Mouse (Mus musculus) kidney, postnatal 14 days (tissue): ENCODE measurements at regions not wholly inside any gene's neighbourhood (a gene's known extent, or its start where the extent isn't known, plus 50 kb on each side); places are given as distances from the start of the nearest gene placed in this dataset.

Experiments used
- DNase-seq: peaks from one replicate; pipeline ENCODE4 v3.0.0; 2022; ENCODE audit warnings: mixed read lengths

DNA sequence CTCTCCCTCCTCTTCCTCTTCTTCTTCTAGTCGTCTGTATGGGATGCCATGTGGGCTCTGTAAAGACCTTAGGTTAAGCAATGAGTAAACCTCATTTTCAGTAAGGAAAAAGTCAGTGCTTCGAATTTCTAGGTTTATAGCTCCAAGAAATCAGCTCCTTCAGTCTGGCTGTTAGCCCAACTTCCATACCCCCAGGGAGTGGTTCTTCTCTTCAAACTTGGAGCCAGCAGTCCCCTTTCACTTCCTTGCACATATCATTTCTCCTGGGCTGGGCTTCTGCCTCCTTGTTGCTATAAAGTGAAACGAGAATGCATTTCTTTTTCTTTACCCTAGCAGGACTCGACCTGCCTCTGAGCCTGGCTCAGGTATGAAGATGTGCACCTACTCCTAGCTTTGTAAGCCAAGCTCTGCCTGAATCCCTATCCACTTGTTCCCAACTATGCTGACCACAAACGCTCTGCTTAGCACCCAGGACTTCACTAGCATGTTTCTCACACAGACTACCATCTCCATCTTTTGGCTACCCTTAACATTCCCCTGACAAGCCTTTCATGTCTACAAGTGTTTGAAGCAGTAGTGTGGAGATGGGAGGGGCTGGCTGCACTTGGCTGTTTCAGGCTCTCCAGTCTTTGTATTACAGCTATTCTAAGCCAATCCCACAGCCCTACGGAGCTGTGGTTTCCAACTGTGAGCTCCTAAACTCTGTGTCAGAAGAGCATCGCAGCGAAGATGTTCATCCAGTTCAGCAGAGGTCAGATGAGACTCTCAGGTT is 243.8 kb upstream of the Tprg start:
- no peak for DNase-seq

- no peak for DNase-seq
Observed at GRCm38 (mm10) chr16:25044637-25045036, 242.0 kb upstream of the Tprg start.

- DNase-seq = no peak
Observed at GRCm38 (mm10) chr16:25047726-25048125, 238.9 kb upstream of the Tprg start.

DNA sequence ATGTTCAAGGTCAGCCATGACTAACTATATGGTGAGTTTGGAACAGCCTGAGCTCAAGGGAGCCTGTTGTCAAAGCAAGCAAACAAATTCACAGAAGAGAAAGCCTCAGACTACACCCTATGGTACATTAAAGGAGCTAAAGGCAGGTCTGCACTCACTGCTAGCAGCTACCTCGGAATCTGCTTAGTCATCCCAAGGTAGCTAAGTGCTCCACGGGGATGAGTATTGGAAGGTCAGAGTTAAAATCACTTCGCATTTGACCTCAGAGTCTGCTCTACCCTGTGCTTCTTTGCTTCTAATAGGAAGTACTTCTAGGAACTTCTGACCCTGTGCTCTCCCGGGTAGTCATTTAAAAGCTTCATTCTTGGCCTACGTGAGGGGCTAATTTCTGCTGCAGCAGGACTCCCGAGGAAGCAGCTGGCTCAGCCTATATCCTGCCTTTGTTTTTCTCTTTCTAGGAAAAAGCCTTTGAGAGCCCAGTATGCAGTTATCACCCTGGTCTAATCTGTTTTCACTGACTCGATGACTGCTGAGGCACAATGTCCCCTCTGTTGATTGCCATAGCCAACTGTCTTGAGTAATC is 236.6 kb upstream of the Tprg start:
- peak; percentile 51 for DNase-seq

GRCm38 (mm10) chr16:25051044-25051443 is 235.6 kb upstream of the Tprg start:
- no peak for DNase-seq

DNA sequence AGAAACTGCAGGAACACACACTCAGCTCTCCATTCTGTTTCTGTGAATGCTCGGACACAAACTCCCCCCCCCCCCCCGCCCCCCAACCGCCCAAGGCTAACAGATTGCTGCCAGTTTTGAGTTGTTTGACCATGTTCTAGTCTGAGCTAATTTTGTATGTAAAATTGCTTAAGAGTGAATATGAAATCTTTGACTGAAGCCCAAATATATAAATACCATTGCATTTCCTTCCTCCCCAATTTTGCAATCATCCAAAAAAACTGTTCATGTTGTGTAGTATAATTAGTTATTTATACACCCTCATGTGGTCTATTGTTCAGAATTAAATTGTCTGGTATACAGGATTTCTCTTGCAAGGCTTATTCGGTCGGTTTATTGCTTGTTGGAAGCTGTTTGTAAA is 234.2 kb upstream of the Tprg start:
- no peak for DNase-seq

- no peak for DNase-seq
Observed at GRCm38 (mm10) chr16:25052917-25053343, 233.7 kb upstream of the Tprg start.

GRCm38 (mm10) chr16:25054304-25054703 is 232.3 kb upstream of the Tprg start:
- no peak for DNase-seq

- no peak for DNase-seq
Observed at GRCm38 (mm10) chr16:25055376-25055775, 231.2 kb upstream of the Tprg start.

DNA sequence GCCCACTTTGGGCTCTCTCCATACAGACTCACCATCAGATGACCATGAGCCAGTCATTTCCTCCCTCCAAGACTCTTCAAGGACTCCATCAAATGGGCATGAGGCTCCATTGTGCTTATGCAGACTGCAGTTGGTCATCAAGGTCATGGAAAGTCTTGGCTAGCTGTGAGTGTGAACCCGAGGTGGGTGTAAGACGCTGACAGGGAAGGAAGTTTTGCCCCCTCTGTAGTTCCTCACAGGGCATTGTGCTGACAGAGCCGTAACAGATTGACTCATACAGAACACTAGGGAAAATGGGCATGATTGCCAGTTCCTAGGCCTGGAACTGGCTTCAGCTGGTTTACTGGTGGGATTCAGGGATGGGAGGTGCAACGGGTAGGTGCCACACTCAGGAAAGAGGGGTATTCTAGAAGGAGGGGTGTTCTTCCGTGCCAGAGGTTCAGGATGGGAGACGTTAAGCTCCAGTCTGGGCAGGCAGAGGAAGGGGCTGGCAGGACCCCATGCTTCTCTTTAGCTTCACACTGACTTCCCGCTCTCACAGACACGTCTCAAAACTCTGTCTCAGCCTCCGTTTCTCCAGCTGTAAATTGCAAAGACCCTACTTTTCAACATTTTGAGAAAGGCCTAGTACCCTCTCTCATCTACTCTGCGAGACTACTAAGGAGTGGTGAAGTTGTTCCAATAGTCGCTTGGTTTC is 228.4 kb upstream of the Tprg start:
- no peak for DNase-seq

- peak; percentile 99 for DNase-seq
Observed at GRCm38 (mm10) chr16:25058812-25059501, 227.7 kb upstream of the Tprg start.

- DNase-seq = no peak
Observed at GRCm38 (mm10) chr16:25059504-25059992, 227.1 kb upstream of the Tprg start.

DNA sequence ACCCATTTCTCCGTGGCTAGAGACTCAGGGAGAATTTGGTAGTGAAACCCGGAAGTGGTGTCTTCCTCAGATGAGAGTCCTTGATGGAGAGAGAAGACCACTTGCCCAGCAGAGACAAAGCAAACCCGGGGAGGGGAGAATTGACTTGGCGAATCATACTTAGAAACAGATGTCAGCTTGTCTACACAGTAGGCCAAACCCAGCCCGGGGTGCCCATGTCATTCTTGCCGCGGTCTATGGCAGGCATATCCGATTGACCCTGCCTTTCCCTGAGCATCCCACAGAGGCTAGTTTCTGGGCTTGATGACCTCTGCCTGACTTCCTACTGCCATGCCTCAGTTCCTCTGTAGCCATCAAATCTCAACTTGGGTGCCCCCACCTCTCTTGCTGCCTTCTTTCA is 226.4 kb upstream of the Tprg start:
- DNase-seq = no peak

- DNase-seq = no peak
Observed at GRCm38 (mm10) chr16:25061631-25062030, 225.0 kb upstream of the Tprg start.

DNA sequence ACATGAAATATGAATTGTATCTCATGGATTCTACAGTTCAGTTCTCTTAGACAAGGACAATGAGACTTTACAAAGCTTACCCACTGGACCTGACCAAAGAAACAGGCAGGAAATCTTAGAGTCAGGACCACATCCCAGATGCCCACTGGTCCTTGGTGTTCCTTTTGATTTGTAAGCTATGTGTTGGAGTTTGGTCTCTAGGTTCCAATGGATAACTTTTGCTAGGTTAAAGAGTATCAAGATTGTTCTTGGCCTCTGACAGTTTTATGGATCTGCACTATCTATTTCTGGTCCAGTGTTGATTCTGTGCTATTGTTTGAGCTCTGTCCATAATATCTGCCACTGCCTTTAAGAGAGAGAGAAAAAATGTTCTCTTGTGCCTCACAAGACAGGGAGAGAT is 222.6 kb upstream of the Tprg start:
- DNase-seq = no peak

GRCm38 (mm10) chr16:25064538-25064937 is 222.1 kb upstream of the Tprg start:
- peak; percentile 90 for DNase-seq

- peak; percentile 58 for DNase-seq
Observed at GRCm38 (mm10) chr16:25066822-25067221, 219.8 kb upstream of the Tprg start.

DNA sequence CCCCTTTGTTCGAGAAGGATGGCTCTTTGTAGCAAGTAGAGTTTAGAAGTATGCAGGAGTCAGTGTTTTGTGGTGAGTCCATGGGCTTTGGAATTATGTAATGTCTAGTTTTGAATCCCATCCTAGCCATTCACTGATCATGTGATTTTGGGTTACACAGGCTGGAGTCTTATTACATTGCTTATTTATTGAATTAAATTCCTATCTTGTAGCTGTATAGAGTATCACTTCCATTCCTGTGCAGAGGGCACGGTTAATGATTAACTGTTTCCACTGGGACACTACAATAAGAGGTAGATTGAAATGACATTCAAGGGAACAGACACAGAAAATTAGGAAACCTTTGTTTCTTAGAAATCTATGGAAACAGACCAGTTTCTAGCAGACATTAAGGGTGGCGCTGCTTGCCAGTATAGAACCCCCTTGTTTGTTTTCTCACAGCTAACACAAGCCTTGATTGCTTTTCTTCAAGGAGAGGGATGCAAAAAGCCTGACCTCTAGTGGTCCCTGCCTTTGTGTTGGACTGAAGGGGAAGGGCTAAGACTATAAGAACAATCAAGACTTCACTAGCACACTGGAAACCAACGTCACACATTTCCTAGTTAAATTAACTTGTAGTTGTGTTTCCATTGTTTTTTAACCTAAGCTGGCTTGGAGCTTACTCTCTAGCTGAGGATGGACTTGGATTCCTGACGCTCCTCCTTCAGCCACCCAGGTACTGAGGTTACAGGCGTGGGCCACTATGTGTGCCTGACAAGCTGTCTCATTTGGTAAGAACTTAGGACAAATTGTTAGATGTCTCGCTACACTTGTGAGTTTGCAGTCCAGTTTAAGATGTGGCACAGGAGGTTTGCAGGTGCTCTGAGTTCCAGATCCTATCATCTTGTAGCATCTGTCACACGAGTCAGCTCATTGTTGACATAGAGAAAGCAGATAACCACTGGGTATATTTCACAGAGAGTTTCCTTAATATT is 219.1 kb upstream of the Tprg start:
- peak; percentile 53 for DNase-seq

GRCm38 (mm10) chr16:25080811-25081210 is 205.8 kb upstream of the Tprg start:
- no peak for DNase-seq

DNA sequence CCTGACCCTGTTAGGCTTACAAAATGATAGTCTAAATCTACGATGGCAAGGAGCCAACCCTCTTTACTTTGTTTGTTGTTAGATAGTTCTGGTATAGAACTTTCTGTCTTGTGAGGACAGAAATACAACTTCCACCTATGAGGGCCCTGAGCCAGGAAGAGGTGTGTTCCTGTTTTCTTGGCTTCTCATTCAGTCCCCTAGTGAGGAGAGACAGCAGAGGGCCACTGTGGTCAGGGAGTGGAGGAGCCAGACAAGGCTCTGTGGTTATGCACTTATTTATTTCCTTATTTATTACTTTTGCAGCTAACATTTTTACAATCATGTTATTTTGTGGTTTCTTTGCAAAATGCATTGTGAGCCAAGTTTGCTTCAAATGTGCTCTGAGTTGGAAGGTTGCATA is 202.9 kb upstream of the Tprg start:
- DNase-seq = no peak

DNA sequence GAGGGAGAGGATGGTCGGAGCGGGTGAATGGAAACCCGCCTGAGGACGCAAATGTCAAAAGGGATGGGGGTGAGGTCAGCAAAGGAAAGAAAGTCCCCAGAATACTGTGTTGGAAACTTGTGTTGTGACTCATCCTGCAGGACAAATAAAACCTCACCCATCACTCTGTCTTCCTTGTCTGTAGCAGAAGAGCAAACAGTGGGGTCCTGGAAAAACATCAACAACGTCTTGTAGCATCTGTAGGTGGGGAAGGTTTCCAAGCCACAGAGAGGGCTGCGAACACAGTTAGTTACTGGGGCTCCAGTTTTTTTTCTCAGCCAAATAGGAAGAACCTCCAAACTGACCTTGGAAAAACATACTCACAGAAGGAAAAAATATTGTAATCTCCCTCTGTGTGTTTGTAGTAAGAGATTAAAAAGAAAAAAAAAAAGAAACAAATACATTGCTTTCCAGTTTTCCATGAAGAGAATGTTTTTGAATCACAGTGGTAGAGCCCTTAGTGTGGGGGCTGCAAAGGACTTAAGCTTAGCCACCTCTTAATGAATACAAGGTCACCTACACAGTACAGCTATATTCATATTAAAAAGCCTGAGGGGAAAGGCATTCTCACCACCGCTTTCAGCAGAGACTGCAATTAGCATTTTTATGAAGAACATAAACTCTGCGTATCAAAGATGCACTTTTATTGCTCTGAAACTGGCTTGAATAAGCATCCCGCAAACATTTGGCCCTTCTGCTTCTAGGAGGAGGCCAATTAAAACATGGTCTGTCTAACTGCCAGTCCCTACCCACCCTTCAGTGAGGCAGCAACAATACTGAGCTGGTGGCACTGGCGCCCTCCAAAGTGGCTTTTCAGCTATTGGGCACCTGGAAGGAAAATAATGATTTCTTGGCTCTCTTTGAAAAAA is 198.6 kb upstream of the Tprg start:
- DNase-seq = no peak
